Mouse (Mus musculus) cerebellum, postnatal 36 days (tissue): ENCODE measurements at regions not wholly inside any gene's neighbourhood (a gene's known extent, or its start where the extent isn't known, plus 50 kb on each side); places are given as distances from the start of the nearest gene placed in this dataset.

Experiments
- DNase-seq, 2 experiments: peaks; one replicate each; pipeline ENCODE4 v3.0.0; 2021 to 2022; ENCODE audit warnings: mixed read lengths in 2 of 2

DNA sequence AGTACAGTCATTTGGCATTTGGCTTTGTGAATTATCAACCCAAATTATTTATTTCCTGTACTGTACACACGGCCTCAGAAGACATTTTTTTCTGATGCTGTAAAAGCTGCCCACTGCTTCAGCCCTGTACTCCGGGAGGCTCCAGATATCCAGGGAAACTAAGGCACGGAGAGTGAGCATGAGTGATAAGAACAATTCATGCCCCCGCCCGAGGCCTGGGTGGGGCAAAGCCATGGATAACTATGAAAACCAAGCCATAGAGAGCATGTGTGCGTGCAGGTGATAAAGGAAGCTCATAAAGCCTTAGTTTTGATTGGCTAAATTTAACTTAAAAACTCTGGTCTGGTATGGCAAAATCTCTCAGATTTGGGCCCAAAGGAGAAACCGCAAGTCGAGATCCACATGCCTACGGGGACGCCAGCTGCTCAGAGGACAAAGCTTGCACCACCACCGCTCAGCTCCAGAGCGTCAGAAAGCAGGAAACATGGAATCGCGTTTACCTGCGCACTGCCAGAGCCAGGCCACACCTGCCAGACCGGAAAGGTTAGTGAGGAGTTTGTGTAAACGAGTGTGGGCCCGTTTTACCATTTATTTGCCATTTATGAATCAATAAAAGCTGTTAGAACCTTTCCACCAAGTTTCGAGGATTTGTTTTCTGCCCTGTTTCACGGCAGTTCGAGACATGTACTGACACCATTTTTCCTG, 390.9 kb downstream of the Rnd3 start:
- no peak for DNase-seq

DNA sequence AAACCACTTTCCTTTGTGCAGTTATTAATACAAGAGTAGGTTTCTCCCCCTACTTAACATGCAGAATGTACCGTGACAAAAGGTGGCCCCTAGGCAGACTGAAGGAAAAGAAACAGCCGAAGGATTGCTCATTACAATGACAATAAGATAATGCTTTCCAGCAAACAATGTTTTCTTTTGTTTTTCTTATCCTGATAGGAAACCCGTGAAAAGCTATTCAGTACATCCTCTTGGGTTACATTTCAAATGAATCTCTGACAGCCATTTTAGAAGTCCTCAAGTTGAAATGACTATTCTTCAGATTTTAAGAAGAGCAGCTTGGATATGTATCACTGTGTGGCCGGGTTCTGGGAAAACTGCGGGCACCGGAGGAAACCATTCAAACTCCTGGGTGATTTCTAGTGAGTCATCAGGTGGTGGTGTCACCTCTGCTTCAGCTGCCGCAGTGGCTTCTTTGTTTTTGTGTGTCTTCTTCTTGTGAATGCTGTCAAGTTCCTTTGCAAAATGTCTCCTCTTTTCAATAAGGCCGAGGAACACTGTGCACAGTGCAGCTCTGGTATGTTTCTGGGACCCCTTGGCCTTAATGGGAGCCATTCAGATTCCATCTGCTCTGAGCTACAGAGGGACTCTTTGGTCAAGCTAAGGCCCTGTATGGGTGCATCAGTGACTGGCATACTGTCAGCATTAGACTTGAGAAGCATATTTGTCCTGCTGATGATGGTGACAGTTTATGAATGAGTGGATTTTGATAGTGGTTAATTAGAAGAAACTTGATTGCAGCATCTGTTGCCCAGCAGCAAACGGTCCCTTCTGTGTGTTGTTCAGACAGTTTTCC, 393.1 kb downstream of the Rnd3 start:
- no peak for DNase-seq

DNA sequence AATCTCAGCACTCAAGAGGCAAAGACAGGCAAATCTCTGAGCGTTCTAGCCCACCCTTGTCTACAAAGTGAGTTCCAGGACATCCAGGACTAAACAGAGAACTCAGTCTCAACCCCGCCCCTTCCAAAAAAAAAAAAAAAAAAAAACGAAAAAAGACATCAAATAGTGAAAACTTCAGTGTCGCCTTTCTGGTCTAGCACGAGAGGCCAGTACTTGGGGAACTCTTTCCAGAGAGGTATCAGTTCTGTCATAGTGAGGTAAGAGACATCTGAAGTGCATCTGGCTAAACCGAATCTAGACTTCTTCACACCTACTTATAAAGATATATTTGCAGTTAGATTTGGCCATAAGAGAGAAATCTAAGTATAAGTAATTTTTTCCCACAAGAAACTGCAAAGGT, 393.8 kb downstream of the Rnd3 start:
- DNase-seq = no peak

DNA sequence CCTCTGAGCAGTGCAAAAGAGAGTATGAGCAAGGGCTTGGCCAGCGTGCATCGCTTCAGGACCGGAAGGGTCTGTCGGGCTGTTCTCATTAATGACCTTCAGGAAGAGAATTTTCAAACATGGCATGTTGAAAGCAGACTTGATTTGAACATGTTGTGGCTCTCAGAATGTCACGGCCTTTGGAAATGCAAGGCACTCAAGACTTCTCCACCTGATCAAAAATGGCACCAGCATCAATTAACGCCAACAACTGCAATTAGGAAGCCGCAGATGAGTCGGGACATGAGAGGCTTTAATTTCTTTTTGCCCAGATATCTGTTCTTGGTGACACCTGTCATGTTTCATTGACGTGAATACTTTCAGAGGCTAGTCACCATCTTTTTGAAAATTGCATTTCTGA, 396.5 kb downstream of the Rnd3 start:
- DNase-seq = no peak

DNA sequence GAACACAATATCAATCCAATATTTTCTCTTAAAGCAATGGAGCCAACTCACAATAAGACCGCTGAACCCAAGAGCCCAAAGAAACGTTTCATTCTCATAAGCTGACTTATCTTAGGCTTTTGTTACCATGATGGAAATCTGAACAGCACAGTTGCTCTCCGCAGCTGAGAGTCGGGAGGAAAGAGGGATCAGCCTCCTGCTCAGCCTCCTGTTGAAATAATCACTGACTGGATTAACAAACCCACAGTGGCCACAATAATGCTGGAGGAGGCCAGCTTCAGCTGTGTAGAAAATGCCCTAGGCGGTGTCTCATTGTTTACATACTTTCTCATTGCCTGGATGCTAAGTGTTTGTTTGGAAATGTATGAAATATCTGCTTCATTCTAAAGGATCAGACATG, 398.1 kb downstream of the Rnd3 start:
- no peak for DNase-seq

DNA sequence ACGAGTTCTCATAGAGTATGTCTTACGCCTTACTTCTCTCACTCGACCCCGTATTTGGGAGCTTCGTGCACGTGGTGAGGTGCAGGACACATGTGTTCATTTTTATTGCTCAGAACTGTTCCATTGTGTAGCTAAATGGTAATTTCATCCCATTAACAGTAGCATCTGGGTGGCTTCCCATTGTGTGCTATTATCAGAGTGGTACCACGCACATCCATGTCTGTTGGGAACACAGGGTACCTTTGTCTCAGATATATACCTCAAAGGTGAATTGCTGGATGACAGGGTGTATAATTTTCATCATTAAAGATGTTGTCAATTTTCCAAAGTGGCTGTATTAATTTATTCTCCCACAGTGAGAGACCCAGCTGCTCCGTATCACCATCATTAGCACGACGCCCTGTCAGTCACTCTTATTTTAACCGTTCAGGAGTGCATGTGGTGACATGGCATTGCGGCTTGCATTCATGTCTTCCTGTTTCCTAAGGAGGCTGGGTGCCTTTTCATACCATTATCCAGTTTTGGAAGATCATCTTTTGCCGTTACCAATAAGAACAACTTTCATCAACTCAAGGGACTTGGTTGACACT, 404.2 kb downstream of the Rnd3 start:
- DNase-seq = no peak

DNA sequence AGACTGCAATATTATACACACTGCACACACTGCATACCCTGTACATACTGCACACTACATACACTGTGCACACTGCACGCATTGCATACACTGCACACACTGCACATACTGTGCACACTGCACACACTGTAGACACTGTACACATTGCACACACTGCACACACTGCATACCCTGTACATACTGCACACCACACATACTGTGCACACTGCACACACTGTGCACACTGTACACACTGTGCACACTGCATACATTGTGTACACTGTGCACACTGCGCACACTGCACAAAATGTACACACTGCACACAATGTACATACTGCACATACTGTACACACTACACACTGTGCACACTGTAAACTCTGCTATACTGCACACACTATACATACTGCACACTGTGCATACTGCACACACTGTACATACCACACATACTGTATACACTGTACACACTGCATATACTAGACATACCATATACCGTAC, 405.1 kb downstream of the Rnd3 start:
- no peak for DNase-seq

DNA sequence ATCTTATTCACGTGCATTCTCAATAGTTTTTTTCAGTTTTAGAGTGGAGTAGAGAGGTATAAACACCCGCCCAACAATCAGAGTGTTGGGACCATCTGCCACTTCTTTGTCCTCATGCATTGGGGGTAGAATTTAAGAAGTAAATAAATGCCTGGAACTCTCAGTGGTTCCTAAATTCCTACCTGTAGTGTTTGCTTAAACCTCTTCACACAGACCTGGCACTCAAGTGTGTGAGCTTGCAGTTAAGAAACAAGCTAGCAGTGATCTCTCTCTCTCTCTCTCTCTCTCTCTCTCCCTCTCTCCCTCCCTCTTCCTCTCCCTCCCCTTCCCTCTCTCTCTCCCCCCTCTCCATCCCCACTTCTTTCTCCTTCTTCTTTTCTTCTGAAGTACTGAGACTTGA, 406.5 kb downstream of the Rnd3 start:
- DNase-seq = no peak

DNA sequence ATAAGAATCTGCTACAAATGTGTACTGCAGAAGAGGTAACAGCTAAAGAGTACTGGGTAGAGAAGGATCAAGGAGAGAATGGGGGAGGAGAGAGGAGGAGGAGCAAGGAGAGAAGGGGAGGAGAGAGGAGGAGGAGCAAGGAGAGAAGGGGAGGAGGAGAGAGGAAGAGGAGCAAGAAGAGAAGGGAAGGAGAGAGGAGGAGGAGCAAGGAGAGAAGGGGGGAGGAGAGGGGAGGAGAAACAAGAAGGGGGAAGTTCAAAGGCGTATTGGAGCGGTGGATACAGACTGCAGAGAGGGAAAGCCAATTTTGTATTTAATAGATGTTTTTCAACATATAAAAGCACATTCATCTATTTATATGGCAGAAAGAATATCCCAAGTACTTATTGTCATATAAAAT, 407.6 kb downstream of the Rnd3 start:
- DNase-seq = no peak

DNA sequence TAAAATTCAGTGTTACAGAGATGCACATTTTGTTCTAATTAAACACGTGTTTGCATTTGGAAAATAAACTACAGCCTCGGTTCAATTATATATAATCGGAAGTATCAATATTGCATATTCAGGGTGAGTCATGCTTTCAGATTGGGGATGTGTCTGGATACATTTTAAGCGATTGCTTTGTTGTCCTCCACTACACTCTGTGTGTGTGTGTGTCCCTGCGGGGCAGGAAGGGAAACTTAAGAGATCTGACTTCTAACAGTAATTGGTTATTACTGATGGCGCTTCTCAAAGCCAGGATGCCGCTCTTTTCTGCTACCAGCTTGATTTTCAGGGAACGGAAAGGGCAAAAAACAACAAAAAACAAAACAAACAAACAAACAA, 409.3 kb downstream of the Rnd3 start:
- no peak for DNase-seq

DNA sequence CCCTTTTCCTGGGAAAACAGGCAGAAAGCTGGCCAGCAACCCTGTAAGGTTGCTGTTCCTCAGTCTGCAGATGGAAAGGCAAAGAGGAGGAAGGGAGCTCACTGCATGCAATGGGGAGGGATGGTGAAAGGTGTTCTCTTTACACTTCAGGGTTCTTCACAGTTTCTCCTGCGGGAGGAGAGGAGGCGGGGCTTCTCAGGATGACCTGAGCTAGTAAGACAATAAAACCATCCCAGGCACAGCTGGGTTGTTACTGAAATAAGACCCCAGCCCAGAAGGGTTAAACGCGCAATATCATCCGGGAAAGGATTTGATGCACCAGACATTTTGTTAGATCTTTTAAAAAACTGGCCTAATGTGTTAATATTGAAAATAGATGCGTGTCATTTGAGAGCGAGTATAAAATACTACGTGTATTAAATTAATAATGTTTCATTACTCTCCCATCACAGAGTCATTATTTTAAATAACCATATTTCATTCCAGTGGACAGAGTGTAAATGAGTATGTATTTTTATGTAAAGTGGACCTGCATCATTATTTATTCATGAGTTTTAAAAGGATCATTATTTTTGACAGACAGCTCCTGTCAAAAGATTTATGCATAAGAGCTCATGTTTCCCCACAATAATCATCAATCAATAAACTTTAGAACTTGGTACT, 409.8 kb downstream of the Rnd3 start:
- no peak for DNase-seq

DNA sequence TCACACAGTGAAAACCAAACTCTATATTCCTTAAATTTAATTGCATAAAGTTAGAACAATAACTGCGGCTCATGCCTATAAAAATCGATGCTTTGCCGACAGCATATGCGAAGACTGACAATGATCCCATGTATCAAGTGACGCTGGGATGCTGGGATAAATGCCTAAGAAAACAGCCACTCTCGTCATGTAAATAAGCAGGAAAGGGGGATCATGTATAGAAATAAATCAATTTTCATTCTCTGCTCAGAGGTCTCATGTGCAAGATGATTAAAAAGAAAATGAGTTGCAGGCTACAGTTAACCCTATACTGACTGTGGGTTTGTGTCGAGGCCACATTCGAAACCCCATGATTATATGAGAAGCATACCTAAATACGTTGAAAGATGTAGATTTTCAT, 411.2 kb downstream of the Rnd3 start:
- DNase-seq = no peak

DNA sequence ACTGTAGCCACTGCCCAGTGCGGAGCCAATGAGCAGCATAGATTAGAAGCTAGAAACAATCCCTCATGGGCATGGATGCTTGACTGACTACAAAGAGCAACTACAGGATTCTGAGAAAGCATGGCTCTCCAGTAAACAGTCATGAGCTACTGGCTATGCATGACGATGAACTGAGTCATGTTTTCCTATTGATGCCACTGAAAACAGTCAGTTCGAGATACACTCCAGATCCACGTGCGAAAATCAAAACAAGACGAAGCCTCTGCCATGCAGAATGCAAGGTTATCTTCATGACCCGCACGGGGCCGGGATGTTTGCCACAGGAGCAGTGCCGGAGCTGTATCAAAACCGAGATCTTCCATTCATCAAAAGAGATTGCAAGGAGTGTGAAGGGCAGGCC, 413.9 kb downstream of the Rnd3 start:
- no peak for DNase-seq

DNA sequence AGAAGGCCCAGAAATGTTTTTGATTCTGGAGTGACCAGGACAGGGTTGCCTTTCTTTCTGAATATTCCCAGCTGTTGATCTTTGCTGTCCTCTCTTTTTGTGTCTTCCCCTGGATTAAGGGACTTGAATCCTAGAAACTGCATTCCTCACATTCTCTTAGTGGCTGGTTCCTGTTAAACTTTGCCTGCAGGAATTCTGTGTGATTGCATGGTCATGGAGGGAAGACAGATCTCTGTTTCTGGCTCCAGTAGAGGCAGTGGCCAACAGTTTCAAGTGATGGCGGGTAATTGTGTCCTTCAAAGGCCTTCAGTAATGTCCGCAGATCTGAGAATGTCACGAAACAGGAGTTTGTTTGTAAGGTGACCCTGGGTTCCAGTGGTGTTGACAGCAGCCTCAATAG, 410.1 kb upstream of the Mmadhc start:
- no peak for DNase-seq

DNA sequence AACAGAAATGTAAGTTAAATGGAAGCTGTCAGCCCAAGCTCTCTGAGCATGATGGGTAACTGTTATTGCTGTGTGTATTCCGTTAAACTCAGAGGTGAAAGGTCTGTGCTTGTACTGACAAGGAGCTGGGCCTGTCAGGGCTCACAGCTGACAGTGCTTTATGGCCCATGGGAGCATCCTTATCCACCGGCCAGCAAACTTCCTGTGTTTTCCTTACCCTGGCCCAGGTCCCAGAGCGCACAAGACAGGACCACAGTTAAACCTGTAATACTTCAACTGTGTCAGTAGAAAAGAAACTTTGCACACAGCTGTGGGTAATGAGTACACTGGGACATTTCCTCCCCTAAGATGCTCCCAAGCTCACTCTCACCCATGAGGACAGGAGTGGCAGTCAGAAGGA, 407.7 kb upstream of the Mmadhc start:
- DNase-seq = no peak

DNA sequence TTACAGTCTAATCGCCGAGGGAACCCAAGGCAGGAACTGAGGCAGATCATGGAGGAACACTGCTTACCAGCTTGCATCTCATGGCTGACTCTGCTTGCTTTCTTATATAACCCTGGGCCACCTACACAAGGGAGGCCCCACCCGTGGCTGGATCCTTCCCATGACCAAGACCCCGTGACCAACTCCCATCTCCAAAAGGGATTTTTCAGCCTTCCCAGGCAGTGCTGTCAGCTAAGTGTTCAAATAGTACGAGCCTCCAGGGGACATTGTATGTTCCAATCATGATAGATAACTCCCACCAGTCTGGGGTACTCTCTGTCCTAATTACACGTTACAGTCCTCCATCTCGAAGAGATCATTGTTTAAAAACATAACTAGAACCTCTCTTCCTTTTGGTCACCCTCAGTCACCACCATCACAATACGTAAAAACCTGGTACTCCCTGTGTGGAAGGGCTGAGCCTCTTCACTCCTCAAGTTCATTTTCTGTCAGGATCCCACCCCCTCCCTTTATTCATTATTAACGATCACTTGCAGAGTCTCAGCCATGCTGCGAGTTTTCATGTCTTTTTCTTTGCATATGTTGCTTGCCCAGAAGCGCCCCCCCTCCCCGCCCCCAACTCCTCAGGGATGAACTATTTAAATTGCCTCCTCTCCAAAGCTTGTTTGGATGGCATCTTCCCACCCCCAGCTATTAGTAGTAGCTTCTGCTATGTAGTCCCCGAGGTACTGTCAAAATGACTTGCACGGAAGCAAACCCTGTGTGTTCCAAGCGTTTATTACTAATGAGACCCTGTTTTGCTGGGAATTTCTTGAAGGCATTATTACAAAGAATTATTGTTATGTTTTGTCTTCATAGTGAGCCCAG, 406.2 kb upstream of the Mmadhc start:
- DNase-seq = no peak

DNA sequence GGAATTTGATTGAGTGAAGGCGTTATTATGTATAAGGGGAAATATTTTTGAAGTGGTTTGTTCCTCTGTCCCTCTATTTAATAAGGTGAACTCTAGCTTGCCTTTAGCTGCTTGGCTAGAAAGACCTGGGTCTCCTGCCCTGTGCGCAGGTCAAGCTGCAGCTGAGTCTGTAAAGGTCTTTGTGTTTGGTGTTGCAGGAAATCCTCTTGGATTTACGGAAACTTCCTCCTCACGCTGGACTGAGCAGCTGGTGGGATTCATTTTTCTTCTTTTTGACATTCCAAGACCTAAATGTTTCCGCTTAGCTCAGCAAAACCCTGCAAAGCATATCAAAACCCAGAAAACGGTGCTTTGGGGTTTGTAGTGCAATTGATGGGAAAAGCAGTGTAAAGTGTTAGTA, 402.2 kb upstream of the Mmadhc start:
- no peak for DNase-seq

DNA sequence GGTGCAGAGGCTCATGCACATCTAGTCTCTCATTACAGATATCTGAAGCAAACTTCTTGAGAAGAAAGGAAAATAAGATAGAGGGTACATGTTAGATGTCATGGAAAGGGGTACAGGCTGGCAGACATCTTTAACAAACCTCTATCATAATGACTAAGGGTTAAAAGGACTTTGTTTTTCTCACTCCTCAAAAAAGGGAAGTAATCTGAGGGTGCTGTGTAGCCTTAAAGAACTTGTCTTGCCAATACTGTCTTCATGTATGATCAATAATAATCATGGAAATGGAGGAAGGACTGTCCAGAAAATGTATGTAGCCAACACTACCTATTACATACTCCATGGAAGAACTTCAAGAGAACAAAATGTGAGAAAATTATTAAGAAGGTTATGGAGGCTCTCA, 400.0 kb upstream of the Mmadhc start:
- DNase-seq = no peak

DNA sequence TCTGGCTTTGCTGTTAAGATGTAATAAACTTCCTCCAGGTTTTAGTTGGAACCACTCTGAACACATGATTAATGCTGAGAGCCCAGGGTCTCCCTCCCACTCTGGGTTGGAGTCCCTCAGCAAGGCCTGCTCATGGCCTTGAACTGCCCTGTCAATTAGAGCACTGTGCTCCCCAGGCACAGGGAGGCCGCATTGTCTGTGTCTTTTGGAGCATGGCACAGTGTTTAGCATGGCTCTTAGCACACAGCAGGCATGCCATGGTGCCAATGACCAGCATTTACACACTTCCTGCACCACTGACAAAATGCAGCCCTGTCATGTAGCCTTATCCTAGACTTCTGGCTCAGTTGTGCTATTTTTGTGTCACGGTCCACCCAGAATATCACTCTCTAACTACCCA, 398.2 kb upstream of the Mmadhc start:
- DNase-seq = no peak

DNA sequence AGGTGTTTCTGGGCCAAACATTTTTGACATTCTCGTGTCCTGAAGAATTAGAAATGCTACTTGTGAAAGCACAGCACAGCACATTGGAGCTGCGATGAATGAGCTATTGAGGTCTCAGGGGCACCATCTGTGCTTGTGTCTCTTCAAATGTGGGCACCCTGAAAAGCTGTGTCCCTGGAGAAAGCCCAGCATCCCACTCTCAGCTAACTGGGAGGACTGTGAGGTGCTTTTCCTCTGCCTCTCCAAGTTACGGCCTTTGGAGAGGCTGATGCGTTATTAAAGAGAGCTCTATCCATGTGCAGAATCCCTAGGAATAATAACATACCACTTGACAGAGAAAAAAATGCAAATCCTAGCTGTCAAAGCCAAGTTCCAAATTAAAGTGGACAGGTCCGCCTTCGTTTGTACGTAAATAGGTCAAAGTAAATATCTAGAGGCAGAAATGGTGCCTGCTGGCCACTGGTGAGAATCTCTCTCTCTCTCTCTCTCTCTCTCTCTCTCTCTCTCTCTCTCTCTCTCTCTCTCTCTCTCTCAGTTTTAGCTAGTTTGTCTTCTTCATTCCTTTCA, 397.3 kb upstream of the Mmadhc start:
- DNase-seq = peak in 1 of 2 experiments; percentile 18

DNA sequence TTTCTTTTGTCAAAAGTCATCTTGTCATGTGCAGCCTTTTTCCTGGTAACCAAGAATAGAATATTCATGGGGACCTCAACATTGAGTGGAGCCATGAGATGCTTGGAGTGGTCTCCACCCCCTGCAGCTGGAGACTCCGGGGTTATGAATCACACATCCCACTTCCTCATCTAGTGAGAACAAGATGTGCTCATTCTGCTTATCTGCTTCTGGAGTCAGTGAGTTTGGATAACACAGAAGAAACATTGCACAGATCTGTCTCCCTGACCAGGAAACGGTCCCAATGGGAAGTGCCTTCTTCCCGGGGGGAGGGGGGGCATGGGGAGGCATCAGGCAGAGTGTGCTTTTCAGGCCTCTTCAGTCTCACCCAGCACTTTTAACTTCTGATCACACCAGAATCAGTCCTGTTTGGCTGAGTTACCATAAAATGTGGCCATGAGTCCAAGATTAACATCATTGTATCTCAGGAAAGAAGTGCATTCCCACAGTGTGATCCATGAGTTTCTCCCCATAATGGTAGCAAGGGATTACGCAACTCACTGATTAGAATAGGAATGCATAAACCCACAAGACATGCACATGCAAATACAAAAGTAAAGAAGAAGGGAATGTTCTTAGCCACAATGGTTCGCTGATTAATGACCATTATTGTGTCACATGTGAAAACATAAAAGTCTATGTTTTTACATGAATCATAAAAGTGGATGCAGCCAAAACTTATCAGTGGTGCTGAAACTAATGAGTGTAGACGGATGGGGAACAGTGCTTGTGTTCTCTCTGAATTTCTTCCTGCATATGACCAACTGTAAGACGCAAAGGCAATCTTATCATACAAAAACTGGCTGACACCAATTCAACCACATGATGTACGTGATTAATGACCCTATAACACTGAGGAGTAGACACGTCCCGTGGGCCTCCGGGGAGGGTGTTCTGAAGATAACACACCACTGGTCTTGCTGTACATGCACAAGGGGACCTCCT, 393.8 kb upstream of the Mmadhc start:
- DNase-seq = no peak
